Mouse (Mus musculus) embryonic fibroblast, embryonic 13.5 days (primary cell): ENCODE results near the gene Pnlip. TPM values are rescaled to one million over a fixed set of nuclear protein-coding genes. Genes with fewer than 3 reads are reported as not detected.

Source experiments
- H3K27ac ChIP-seq: 2 replicates; pipeline ENCODE4 v1.5.1; 2012; ENCODE audit warnings: low read length, control low read depth, inconsistent platforms; ENCODE audit not compliant: insufficient read depth
- H3K4me1 ChIP-seq: 2 replicates; pipeline ENCODE4 v1.6.1; 2011; ENCODE audit warnings: low read length; ENCODE audit not compliant: control insufficient read depth, insufficient read depth
- H3K4me3 ChIP-seq: 2 replicates; pipeline ENCODE4 v1.5.1; 2011; ENCODE audit warnings: mild to moderate bottlenecking, control low read depth, low read length; ENCODE audit not compliant: insufficient read depth
- CTCF ChIP-seq: IDR thresholded peaks from 2 replicates; pipeline ENCODE4 v1.5.1; 2011; ENCODE audit warnings: mild to moderate bottlenecking, control low read depth, low read length, moderate library complexity, borderline replicate concordance; ENCODE audit not compliant: insufficient read depth
- POLR2A ChIP-seq: IDR thresholded peaks from 2 replicates; pipeline ENCODE4 v1.6.1; 2011; ENCODE audit warnings: low read depth, mild to moderate bottlenecking, control low read depth, low read length, moderate library complexity
- polyA plus RNA-seq: library from polyadenylated mRNA; stranded (reverse); fragments of >200 nt; gene quantifications from 2 replicates; pipeline ENCODE4 v1.2.4, GENCODE M21; 2011; ENCODE audit warnings: low read depth; ENCODE audit not compliant: missing spikeins, insufficient read length

Gene Pnlip
- polyA plus RNA-seq, 1 experiment: not detected

DNA sequence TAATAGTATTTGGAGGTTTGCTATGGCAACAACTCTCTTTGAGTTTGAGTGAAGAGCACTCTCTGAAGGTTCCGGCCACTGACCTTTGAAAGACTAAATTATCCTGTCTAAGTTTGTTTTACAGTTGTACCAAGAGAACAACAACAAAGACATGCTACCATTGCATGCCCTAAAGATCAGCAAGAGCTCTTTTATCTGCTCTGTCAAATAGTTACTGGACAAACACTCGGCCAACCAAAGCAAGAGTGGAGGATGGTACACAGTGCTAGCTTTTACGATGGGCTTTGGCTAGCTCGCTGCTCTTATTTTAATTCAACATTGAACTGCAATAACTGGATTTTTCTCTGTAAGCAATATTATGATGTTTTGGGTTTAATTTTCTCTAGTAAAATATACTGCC, 65.6 kb downstream of the Pnlip start:
- H3K4me1 ChIP-seq: no peaks in the 10 kb centered on the region
- H3K4me3 ChIP-seq: no peak overlapping the region
- TF ChIP-seq CTCF (no peak), POLR2A (no peak)
- H3K27ac ChIP-seq: no peak overlapping the region

DNA sequence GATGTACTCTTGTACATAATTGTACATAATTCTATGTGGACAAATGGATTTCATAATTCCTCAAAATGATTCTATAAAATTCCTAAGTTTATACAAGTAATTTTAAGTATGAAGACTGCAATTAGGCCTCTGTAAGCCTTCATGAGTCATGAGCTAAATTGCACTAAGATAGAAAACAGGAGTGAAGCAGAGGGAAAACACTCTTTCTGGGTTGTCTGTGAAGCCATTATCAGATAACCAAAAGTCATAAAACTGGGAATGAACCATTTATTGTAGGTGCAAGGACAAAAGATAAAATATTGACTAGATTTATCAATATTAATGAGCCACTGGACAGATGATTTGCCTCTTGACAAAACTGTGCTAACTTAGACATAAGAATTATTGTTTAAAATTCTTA, 68.1 kb downstream of the Pnlip start:
- no peak overlapping the region for H3K4me3 ChIP-seq
- no peaks in the 10 kb centered on the region for H3K4me1 ChIP-seq
- no peak overlapping the region for H3K27ac ChIP-seq
- no peak for TF ChIP-seq CTCF
- no peak for TF ChIP-seq POLR2A

DNA sequence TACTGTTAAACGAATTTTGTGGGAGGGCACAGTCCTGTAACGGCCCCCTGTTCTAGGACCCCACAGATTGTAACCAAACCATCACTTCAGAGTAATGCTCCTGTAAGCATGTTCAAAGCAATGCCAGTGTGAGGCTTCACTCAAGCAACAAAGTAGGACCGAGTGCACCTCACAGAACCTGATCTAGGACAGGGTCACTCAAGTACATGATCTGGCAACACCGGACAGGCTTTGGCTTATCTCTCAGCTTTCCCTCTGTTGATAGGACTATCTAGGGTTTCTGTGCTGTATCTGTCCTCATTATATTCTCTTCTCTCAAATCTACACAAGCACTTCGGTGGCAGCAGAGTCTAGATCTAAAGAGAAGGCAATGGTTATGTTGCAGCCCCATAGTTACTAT, 74.3 kb downstream of the Pnlip start:
- Histone ChIP-seq H3K4me3 (no peak overlapping the region), H3K27ac (no peak overlapping the region), H3K4me1 (no peaks in the 10 kb centered on the region)
- TF ChIP-seq CTCF (no peak), POLR2A (no peak)

DNA sequence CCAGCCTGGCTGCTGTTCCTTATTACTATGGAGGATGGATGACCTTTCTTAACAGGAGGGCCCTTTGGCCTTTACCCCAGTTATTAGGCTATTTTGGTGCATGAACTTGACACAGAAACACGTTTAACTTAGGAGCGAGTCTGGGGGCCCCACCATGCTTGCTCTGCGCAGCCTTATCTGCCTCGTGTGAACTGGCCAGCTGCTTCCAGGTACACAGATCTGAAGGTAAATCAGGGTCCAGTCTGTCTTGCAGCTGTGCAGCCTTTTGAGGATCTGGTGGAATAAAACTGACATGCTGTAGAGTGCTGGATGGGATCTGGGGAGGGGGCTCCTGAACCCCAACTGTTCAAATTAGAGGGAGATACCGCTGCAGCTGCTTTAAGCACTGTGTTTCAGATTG, 75.5 kb downstream of the Pnlip start:
- no peaks in the 10 kb centered on the region for H3K4me1 ChIP-seq
- no peak overlapping the region for H3K4me3 ChIP-seq
- TF ChIP-seq POLR2A (no peak), CTCF (no peak)
- H3K27ac ChIP-seq: no peak overlapping the region

DNA sequence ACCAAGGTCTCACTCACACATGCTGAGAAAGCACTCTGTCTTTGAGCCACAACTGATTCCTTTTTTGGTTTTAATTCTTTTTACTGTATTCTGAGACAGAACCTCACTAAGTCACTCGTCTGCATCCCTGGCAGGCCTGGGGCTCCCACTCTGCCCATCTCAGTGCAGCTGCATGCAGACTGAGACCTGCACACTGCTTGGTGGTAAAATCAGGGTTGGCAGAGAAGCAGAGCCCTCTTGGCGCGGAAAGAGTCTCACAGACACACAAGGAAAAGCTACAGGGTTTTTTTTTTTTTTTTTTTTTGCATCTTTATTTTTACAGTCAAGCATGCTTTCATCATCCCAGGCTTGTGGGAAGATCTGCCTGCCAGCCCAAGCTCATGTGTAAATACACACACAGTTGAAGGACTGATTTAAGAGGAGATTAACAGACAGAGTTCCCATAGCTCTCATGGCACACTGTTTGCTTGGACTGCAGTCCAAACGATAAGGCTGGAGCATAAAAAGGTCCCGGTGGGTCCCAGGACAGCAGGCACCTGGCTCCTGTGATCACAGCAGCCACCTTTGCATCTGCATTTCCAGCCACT, 76.2 kb downstream of the Pnlip start, which contains the start of gene Pnliprp1:
TSS of gene Pnliprp1 (plus strand) at position 443 of the 587 bp plus-strand sequence.
- TF ChIP-seq CTCF (no peak), POLR2A (no peak)
- no peak within 1 kb of the TSS for H3K4me3 ChIP-seq
- H3K4me1 ChIP-seq: no peaks in the 10 kb centered on the region
- H3K27ac ChIP-seq: no peak within 1 kb of the TSS

Other genes with a start within 250 kb of the Pnlip start
- gene Gfra1, start 196.6 kb upstream of the Pnlip start, polyA plus RNA-seq: 12.9 and 26.6 TPM in 2 replicates
- not detected in 2 replicates for gene Ccdc172, start 140.5 kb upstream of the Pnlip start, polyA plus RNA-seq
- not detected in 2 replicates for gene Pnliprp1, start 76.4 kb downstream of the Pnlip start, polyA plus RNA-seq
- gene Pnliprp2, start 107.2 kb downstream of the Pnlip start, polyA plus RNA-seq: not detected in 2 replicates
- not detected in 2 replicates for gene 1700019N19Rik, start 142.0 kb downstream of the Pnlip start, polyA plus RNA-seq